Mouse (Mus musculus) testis, adult 2 months (tissue): ENCODE measurements around the gene Trpd52l3. TPM values are rescaled to one million over a fixed set of nuclear protein-coding genes. Genes with fewer than 3 reads are reported as not detected.
A peak's percentile ranks its signal among the peaks of the same experiment; 100 is the strongest.

Experiments
- H3K27ac ChIP-seq: fragments of 200-500 bp; 2 replicates; pipeline ENCODE4 v1.5.1; 2012; ENCODE audit warnings: low read depth, low read length; ENCODE audit not compliant: control insufficient read depth, insufficient read depth
- H3K27me3 ChIP-seq: fragments of 200-500 bp; 2 replicates; pipeline ENCODE4 v1.6.1; 2012; ENCODE audit warnings: mild to moderate bottlenecking, low read length, moderate library complexity; ENCODE audit not compliant: control insufficient read depth, insufficient read depth
- H3K36me3 ChIP-seq: fragments of 200-500 bp; 2 replicates; pipeline ENCODE4 v1.6.1; 2012; ENCODE audit warnings: mild to moderate bottlenecking, low read length; ENCODE audit not compliant: control insufficient read depth, insufficient read depth
- H3K4me1 ChIP-seq: fragments of 200-500 bp; 2 replicates; pipeline ENCODE4 v1.6.1; 2012; ENCODE audit warnings: low read length; ENCODE audit not compliant: control insufficient read depth, insufficient read depth
- H3K4me3 ChIP-seq: fragments of 200-500 bp; 2 replicates; pipeline ENCODE4 v1.5.1; 2012; ENCODE audit warnings: low read depth, mild to moderate bottlenecking, low read length, moderate library complexity, mixed read lengths; ENCODE audit not compliant: control insufficient read depth
- CTCF ChIP-seq: fragments of 200-500 bp; IDR thresholded peaks from 2 replicates; pipeline ENCODE4 v1.5.1; 2012; ENCODE audit warnings: low read depth, mild to moderate bottlenecking, inconsistent platforms, low read length, moderate library complexity; ENCODE audit not compliant: control insufficient read depth, insufficient read depth, insufficient replicate concordance
- POLR2A ChIP-seq: fragments of 200-500 bp; IDR thresholded peaks from 2 replicates; pipeline ENCODE4 v1.6.1; 2012; ENCODE audit warnings: low read depth, mild to moderate bottlenecking, inconsistent platforms, low read length, moderate library complexity; ENCODE audit not compliant: control insufficient read depth
- polyA plus RNA-seq: library from polyadenylated mRNA; depleted of rRNA; stranded (reverse); fragments of >200 nt; gene quantifications from 2 replicates; pipeline ENCODE4 v1.2.3, GENCODE M21; 2012; rRNA removed

The Trpd52l3 gene
- polyA plus RNA-seq, result 48.5 and 55.1 TPM in 2 replicates

DNA sequence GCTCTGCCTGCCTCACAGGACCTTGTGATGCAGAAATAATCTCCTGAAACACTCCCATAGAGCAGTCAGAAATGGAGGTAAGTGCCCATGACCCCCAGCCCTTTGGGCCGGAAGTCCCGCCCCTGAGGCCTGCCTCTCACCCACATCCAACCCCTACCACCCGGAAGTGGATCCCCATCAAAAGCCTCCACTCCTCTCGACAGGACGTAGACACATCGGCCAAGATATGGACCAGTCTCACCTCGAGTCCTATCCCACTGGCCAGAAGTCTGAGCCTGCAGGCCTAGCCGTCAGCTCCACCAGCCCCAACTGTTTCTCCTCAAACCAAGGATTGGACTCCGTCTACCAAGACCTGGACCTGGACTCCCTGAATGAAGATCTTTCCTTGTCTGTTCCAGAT is at the start of gene Trpd52l3:
Gene Trpd52l3, plus strand, starts transcription at position 170 of the 400 bp plus-strand sequence.
- no peaks in the 10 kb centered on the region for H3K36me3 ChIP-seq
- TF ChIP-seq CTCF, result no peak
- TF ChIP-seq POLR2A, result peak; percentile 63; the same call in 1 of the 2 replicates
- H3K27ac ChIP-seq, result peak within 1 kb of the TSS; percentile 56; the same call in 1 of the 2 replicates
- H3K27me3 ChIP-seq, result no peaks in the 10 kb centered on the region
- peaks cover 4% of the 10 kb centered on the region for H3K4me1 ChIP-seq
- peak within 1 kb of the TSS; percentile 93 for H3K4me3 ChIP-seq

DNA sequence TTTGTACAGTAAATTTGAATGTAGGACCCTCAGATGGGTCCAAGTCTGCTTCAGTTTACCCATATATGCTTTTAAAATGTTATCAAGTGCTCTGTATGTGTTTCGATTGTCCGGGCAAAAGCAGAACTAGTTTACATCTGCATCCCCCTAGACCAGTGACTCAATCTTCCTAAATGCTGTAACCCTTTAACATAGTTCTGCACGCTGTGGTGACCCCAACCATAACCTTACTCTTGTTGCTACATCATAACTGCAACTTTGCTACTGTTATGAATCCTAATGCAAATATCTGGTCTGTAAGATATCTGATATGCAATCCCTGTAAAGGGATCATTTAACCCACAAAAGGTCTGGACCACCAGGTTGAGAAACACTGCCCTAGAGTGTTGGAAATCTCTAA is 49.8 kb upstream of the Trpd52l3 start:
- no peaks in the 10 kb centered on the region for H3K36me3 ChIP-seq
- no peak overlapping the region for H3K4me3 ChIP-seq
- TF ChIP-seq POLR2A, result no peak
- no peak for TF ChIP-seq CTCF
- H3K27me3 ChIP-seq, result no peaks in the 10 kb centered on the region
- no peaks in the 10 kb centered on the region for H3K4me1 ChIP-seq
- no peak overlapping the region for H3K27ac ChIP-seq

DNA sequence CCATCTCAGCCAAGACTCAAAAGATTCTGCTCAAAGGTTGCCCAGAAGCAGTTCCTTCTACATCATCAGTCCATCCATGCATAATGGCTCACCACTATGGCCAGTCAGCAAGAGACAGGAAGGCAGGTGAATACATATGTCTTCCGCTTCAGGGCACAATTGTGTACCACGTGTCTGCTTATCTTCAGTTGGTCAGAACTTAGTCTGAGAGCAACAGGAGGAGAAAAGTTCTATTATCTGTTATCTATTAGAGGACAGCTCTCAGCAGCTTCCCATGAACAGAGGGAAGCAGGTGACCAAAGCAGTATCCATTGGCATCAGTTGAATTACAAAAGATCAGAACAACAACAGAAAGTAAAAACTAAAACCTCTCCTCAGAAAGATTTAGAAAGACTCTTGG is 48.1 kb upstream of the Trpd52l3 start:
- Histone ChIP-seq H3K36me3 (no peaks in the 10 kb centered on the region), H3K4me1 (no peaks in the 10 kb centered on the region), H3K4me3 (no peak overlapping the region), H3K27me3 (no peaks in the 10 kb centered on the region), H3K27ac (no peak overlapping the region)
- TF ChIP-seq POLR2A (no peak), CTCF (no peak)

DNA sequence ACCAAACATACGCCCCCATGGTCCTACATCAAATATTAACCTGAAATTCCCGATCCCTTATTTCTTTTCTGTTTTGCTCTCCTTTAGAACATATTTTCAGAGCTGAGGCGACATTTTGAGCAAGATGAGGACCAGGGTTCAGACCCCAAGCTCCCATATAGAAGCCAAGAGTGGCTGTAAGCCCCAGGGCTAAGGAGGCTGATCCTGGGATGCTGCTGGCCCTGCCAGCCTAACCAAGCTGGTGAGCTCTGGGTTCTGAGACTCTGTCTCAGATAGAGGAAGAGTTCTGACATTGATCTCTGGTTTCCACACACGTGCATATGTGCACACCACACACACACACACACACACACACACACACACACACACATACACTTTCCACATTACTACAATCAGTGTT is 42.7 kb upstream of the Trpd52l3 start:
- no peaks in the 10 kb centered on the region for H3K36me3 ChIP-seq
- H3K27me3 ChIP-seq, result no peaks in the 10 kb centered on the region
- no peak overlapping the region for H3K4me3 ChIP-seq
- H3K4me1 ChIP-seq, result no peaks in the 10 kb centered on the region
- TF ChIP-seq POLR2A (no peak), CTCF (no peak)
- H3K27ac ChIP-seq, result no peak overlapping the region

DNA sequence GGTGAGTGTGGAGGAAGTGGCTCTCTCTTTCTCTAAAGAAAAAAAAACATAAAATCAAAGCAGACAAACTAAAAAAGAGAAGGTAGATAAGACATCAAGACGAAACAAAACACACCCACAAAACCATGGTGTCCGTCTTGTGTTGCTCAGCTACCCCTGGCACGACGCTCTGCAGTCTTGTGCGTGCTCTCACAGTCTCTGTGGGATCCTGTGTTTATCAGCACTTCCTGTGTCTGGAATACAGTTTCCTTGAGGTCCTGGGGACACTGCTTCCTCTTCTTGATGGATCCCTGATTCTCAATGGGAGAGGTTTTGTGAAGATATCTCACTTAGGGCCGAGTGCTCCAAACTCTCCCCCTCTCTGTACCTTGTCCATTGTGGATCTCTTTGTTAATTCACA is 41.7 kb upstream of the Trpd52l3 start:
- TF ChIP-seq POLR2A (no peak), CTCF (no peak)
- Histone ChIP-seq H3K4me3 (no peak overlapping the region), H3K36me3 (no peaks in the 10 kb centered on the region), H3K27me3 (no peaks in the 10 kb centered on the region), H3K4me1 (no peaks in the 10 kb centered on the region), H3K27ac (no peak overlapping the region)

DNA sequence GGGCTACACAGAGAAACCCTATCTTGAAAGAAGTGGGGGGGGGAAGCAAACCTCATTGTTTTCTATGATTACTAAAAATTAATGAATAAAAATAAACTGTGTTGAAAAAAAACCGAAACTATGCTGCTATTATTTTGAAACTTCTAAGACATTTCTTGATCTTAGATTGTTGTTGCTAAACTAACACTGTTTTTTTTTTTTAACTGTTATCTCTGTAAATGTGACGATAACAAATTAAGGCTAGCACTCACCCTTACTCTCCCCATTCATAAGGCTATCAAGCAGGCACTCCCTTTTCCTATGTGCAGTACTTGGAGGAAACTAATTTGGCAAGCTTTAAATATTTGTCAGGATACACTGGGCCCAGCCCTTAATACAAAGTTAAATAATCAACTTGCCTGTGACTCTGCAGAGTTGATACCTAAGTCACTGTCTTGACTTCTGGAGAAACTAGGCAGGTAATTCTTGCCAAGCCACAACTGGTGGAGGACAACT is 39.9 kb upstream of the Trpd52l3 start:
- Histone ChIP-seq H3K4me3 (no peak overlapping the region), H3K36me3 (no peaks in the 10 kb centered on the region), H3K27me3 (no peaks in the 10 kb centered on the region), H3K4me1 (no peaks in the 10 kb centered on the region), H3K27ac (no peak overlapping the region)
- no peak for TF ChIP-seq POLR2A
- TF ChIP-seq CTCF, result no peak

DNA sequence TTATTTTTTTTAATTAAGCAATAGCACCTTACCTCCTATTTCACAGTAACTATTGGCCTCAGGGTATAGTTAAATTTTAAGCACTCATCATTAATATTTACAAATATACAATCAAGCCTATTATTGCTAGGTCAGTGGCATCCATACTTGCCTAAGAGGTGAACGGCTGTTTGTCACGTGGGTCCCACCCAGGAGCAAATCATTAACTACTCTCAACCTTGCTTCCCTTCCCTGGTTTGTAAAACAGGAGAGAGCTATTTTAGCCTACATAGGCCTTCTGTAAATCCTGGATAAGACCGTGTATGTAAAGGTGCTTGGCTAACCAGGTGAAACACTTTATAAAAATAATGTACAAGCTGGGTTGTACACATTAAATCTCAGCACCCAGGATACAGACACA is 35.6 kb upstream of the Trpd52l3 start:
- no peaks in the 10 kb centered on the region for H3K27me3 ChIP-seq
- no peaks in the 10 kb centered on the region for H3K36me3 ChIP-seq
- no peaks in the 10 kb centered on the region for H3K4me1 ChIP-seq
- H3K4me3 ChIP-seq, result no peak overlapping the region
- TF ChIP-seq CTCF (no peak), POLR2A (no peak)
- H3K27ac ChIP-seq, result no peak overlapping the region

DNA sequence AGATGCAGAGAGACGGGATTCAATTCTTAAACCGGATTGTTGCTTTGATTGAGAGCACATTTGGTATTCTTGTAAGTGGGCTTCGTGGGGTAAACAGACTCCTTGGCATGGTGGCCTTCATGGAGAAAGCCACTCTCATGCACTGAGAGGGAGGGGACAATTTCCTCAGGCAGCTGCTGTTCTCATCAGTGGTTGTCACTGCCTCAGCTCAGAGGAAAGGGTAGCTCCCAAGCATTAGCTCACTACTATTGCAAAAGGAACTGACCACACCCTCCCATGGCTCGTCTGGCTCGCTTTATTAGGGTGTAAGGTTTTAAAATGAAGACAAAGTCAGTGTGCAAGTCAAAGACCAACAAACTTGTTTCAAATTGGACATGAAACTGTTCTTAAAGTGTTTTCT is 30.2 kb upstream of the Trpd52l3 start:
- Histone ChIP-seq H3K36me3 (no peaks in the 10 kb centered on the region), H3K4me3 (no peak overlapping the region), H3K4me1 (no peaks in the 10 kb centered on the region), H3K27ac (no peak overlapping the region), H3K27me3 (no peaks in the 10 kb centered on the region)
- TF ChIP-seq CTCF (no peak), POLR2A (no peak)
